Mouse (Mus musculus) stomach, postnatal 0 days (tissue): ENCODE data around the gene Ampd3.

Source experiments
- CTCF ChIP-seq: IDR thresholded peaks from 2 replicates; pipeline ENCODE4 v1.5.1; 2016; ENCODE audit warnings: antibody characterized with exemption, low read depth, mild to moderate bottlenecking, moderate library complexity
- EP300 ChIP-seq: optimal IDR thresholded peaks from 2 replicates; pipeline ENCODE3; 2016; ENCODE audit warnings: antibody characterized with exemption

- TF ChIP-seq CTCF (no peak), EP300 (no peak)
Observed at GRCm38 (mm10) chr7:110753926-110754330, 14.1 kb upstream of the Ampd3 start.
